Mouse (Mus musculus): ENCODE data around the gene Lrrc28. TPM values are rescaled to one million over a fixed set of nuclear protein-coding genes. Genes with fewer than 3 reads are reported as not detected.

The Lrrc28 gene
- polyA plus RNA-seq, 1 experiment from 2014 or later: 20.9 TPM

GRCm38 (mm10) chr7:67520001-67520400 is 125.1 kb downstream of the Lrrc28 start:
- no peaks in the 10 kb centered on the region for H3K27me3 ChIP-seq (ENCODE audit: insufficient read depth, low read length)

GRCm38 (mm10) chr7:67515621-67516020 is 129.4 kb downstream of the Lrrc28 start:
- ATAC-seq (replicated peaks; ENCODE audit: low FRiP score, low read depth): no peak
- Histone ChIP-seq H3K27me3 (ENCODE audit: insufficient read depth, low read length) (no peaks in the 10 kb centered on the region), H3K27ac (no peak overlapping the region), H3K4me1 (replicated peaks; ENCODE audit: insufficient read depth, low read length) (no peaks in the 10 kb centered on the region), H3K9ac (ENCODE audit: low read depth, low read length) (no peak overlapping the region), H3K36me3 (ENCODE audit: insufficient read depth, low read length) (no peaks in the 10 kb centered on the region), H3K9me3 (replicated peaks; ENCODE audit: low read length) (no peaks in the 10 kb centered on the region), H3K4me3 (replicated peaks; ENCODE audit: low read depth, low read length) (no peak overlapping the region), H3K4me2 (ENCODE audit: low read length) (no peak overlapping the region)
- no peak for DNase-seq (ENCODE audit: low spot score)
- 85% methylated on average over 9 of the region's 9 CpGs for WGBS
- TF ChIP-seq CTCF (IDR thresholded peaks at IDR 0.05; ENCODE audit: low read depth): no peak

More at GRCm38 (mm10) chr7:67520001-67520400, 125.1 kb downstream of the Lrrc28 start:
- Histone ChIP-seq H3K4me2 (ENCODE audit: low read length) (no peak overlapping the region), H3K4me1 (replicated peaks; ENCODE audit: insufficient read depth, low read length) (no peaks in the 10 kb centered on the region), H3K36me3 (ENCODE audit: insufficient read depth, low read length) (no peaks in the 10 kb centered on the region), H3K9me3 (replicated peaks; ENCODE audit: low read length) (no peaks in the 10 kb centered on the region), H3K27ac (no peak overlapping the region), H3K4me3 (replicated peaks; ENCODE audit: low read depth, low read length) (no peak overlapping the region), H3K9ac (ENCODE audit: low read depth, low read length) (no peak overlapping the region)
- ATAC-seq (replicated peaks; ENCODE audit: low FRiP score, low read depth): no peak
- 86% methylated on average over 10 of the region's 10 CpGs for WGBS
- TF ChIP-seq CTCF (IDR thresholded peaks at IDR 0.05; ENCODE audit: low read depth): no peak
- no peak for DNase-seq (ENCODE audit: low spot score)

- H3K36me3 ChIP-seq (ENCODE audit: insufficient read depth, low read length): no peaks in the 10 kb centered on the region
- H3K4me1 ChIP-seq (replicated peaks; ENCODE audit: insufficient read depth, low read length): no peaks in the 10 kb centered on the region
- H3K9me3 ChIP-seq (replicated peaks; ENCODE audit: low read length): no peaks in the 10 kb centered on the region
- no peak for TF ChIP-seq CTCF (IDR thresholded peaks at IDR 0.05; ENCODE audit: low read depth)
- WGBS: 44% methylated on average over 10 of the region's 10 CpGs
- ATAC-seq (replicated peaks; ENCODE audit: low FRiP score, low read depth): no peak
- no peaks in the 10 kb centered on the region for H3K27me3 ChIP-seq (ENCODE audit: insufficient read depth, low read length)
- no peak overlapping the region for H3K4me2 ChIP-seq (ENCODE audit: low read length)
- H3K4me3 ChIP-seq (replicated peaks; ENCODE audit: low read depth, low read length): no peak overlapping the region
- no peak overlapping the region for H3K27ac ChIP-seq
- no peak for DNase-seq (ENCODE audit: low spot score)
- H3K9ac ChIP-seq (ENCODE audit: low read depth, low read length): no peak overlapping the region
Measured at GRCm38 (mm10) chr7:67514893-67515292, 130.2 kb downstream of the Lrrc28 start.

GRCm38 (mm10) chr7:67514380-67514779 is 130.7 kb downstream of the Lrrc28 start:
- Histone ChIP-seq H3K27ac (no peak overlapping the region), H3K4me3 (replicated peaks; ENCODE audit: low read depth, low read length) (no peak overlapping the region), H3K27me3 (ENCODE audit: insufficient read depth, low read length) (no peaks in the 10 kb centered on the region), H3K4me1 (replicated peaks; ENCODE audit: insufficient read depth, low read length) (no peaks in the 10 kb centered on the region), H3K36me3 (ENCODE audit: insufficient read depth, low read length) (no peaks in the 10 kb centered on the region), H3K9ac (ENCODE audit: low read depth, low read length) (no peak overlapping the region), H3K9me3 (replicated peaks; ENCODE audit: low read length) (no peaks in the 10 kb centered on the region), H3K4me2 (ENCODE audit: low read length) (no peak overlapping the region)
- no peak for TF ChIP-seq CTCF (IDR thresholded peaks at IDR 0.05; ENCODE audit: low read depth)
- DNase-seq (ENCODE audit: low spot score): no peak
- no peak for ATAC-seq (replicated peaks; ENCODE audit: low FRiP score, low read depth)
- WGBS: 70% methylated on average over 4 of the region's 4 CpGs

GRCm38 (mm10) chr7:67513656-67514055 is 131.4 kb downstream of the Lrrc28 start:
- no peak for TF ChIP-seq CTCF (IDR thresholded peaks at IDR 0.05; ENCODE audit: low read depth)
- no peaks in the 10 kb centered on the region for H3K9me3 ChIP-seq (replicated peaks; ENCODE audit: low read length)
- no peak for DNase-seq (ENCODE audit: low spot score)
- no peak overlapping the region for H3K4me2 ChIP-seq (ENCODE audit: low read length)
- H3K27ac ChIP-seq: no peak overlapping the region
- WGBS: 66% methylated on average over 4 of the region's 4 CpGs
- no peaks in the 10 kb centered on the region for H3K36me3 ChIP-seq (ENCODE audit: insufficient read depth, low read length)
- no peak overlapping the region for H3K4me3 ChIP-seq (replicated peaks; ENCODE audit: low read depth, low read length)
- no peaks in the 10 kb centered on the region for H3K27me3 ChIP-seq (ENCODE audit: insufficient read depth, low read length)
- H3K9ac ChIP-seq (ENCODE audit: low read depth, low read length): no peak overlapping the region
- ATAC-seq (replicated peaks; ENCODE audit: low FRiP score, low read depth): no peak
- no peaks in the 10 kb centered on the region for H3K4me1 ChIP-seq (replicated peaks; ENCODE audit: insufficient read depth, low read length)

- no peak for TF ChIP-seq CTCF (IDR thresholded peaks at IDR 0.05; ENCODE audit: low read depth)
- Histone ChIP-seq H3K36me3 (ENCODE audit: insufficient read depth, low read length) (no peaks in the 10 kb centered on the region), H3K9me3 (replicated peaks; ENCODE audit: low read length) (no peaks in the 10 kb centered on the region), H3K27me3 (ENCODE audit: insufficient read depth, low read length) (no peaks in the 10 kb centered on the region), H3K4me2 (ENCODE audit: low read length) (no peak overlapping the region), H3K4me1 (replicated peaks; ENCODE audit: insufficient read depth, low read length) (no peaks in the 10 kb centered on the region), H3K9ac (ENCODE audit: low read depth, low read length) (no peak overlapping the region), H3K4me3 (replicated peaks; ENCODE audit: low read depth, low read length) (no peak overlapping the region), H3K27ac (no peak overlapping the region)
- 71% methylated on average over 7 of the region's 7 CpGs for WGBS
- ATAC-seq (replicated peaks; ENCODE audit: low FRiP score, low read depth) (no peak), DNase-seq (ENCODE audit: low spot score) (no peak)
Measured at GRCm38 (mm10) chr7:67511606-67512005, 133.5 kb downstream of the Lrrc28 start.

All from kidney, postnatal 0 days (tissue).